Mouse (Mus musculus): Measurements from ENCODE around the gene Slc17a9. TPM values are rescaled to one million over a fixed set of nuclear protein-coding genes. Genes with fewer than 3 reads are reported as not detected.

The Slc17a9 gene
- polyA plus RNA-seq, 2 experiments = 2.2 to 3.4 TPM

DNA sequence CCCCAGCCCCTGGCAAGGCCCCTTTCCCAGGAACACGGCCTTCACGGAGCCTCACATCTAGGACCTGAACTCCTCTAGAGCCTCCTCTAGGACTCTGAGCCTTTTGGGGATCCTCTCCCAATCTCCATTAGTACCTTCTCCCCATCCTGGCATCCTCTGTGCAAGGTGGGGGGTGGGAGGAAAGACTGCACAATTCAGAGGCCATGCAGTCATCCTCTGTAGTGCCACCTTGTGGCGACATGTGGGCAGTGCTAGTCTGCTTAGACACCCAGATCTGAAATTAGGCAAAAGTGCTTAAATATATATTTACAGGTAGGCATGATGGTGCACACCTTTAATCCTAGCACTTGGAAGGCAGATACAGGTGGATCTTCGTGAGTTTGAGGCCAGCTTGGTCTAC is 66.6 kb downstream of the Slc17a9 start:
- Histone ChIP-seq H3K36me3 (ENCODE audit: control insufficient read depth, insufficient read depth, low read length) (no peaks in the 10 kb centered on the region), H3K4me1 (ENCODE audit: control insufficient read depth, insufficient read depth, low read length) (no peaks in the 10 kb centered on the region), H3K27ac (replicated peaks; ENCODE audit: low read depth, low read length) (no peak overlapping the region), H3K9me3 (ENCODE audit: control insufficient read depth, low read length) (no peaks in the 10 kb centered on the region), H3K4me3 (replicated peaks; ENCODE audit: low read length) (no peak overlapping the region), H3K4me2 (replicated peaks; ENCODE audit: low read depth, low read length, severe bottlenecking) (no peak overlapping the region), H3K9ac (ENCODE audit: low read depth, low read length, severe bottlenecking) (no peak overlapping the region), H3K27me3 (ENCODE audit: control insufficient read depth, insufficient read depth, low read length) (0 out of 2 replicates have a peak, but pooled peaks cover 16% of the 10 kb centered on the region)
- TF ChIP-seq POLR2A (IDR thresholded peaks at IDR 0.05; ENCODE audit: borderline replicate concordance, extremely low read depth, insufficient read depth, insufficient read length) = no peak
- 43% methylated on average over 4 of the region's 4 CpGs for WGBS
- ATAC-seq (ENCODE audit: low FRiP score, low read depth) (no peak), DNase-seq (ENCODE audit: low spot score) (peak; percentile 13)

Other genes with a start within 250 kb of the Slc17a9 start
- gene Ntsr1, start 225.3 kb upstream of the Slc17a9 start, polyA plus RNA-seq (2012; rRNA removed) = 0.52 and 0.77 TPM in 2 replicates
- 0.40 TPM in 2 replicates for gene Ntsr1, start 225.3 kb upstream of the Slc17a9 start, polyA plus RNA-seq (2014; fragmentation: Nextera tagmentation; extraction: Ambion mirVana)
- 46.6 and 52.2 TPM in 2 replicates for gene Mrgbp, start 144.0 kb upstream of the Slc17a9 start, polyA plus RNA-seq (2012; rRNA removed)
- gene Mrgbp, start 144.0 kb upstream of the Slc17a9 start, polyA plus RNA-seq (2014; fragmentation: Nextera tagmentation; extraction: Ambion mirVana) = 30.5 and 31.9 TPM in 2 replicates
- gene Ogfr, start 136.0 kb upstream of the Slc17a9 start, polyA plus RNA-seq (2012; rRNA removed) = 67.5 and 78.6 TPM in 2 replicates
- gene Ogfr, start 136.0 kb upstream of the Slc17a9 start, polyA plus RNA-seq (2014; fragmentation: Nextera tagmentation; extraction: Ambion mirVana) = 71.4 and 84.5 TPM in 2 replicates
- gene Col9a3, start 127.5 kb upstream of the Slc17a9 start, polyA plus RNA-seq (2012; rRNA removed) = 612 and 663 TPM in 2 replicates
- 334 and 360 TPM in 2 replicates for gene Col9a3, start 127.5 kb upstream of the Slc17a9 start, polyA plus RNA-seq (2014; fragmentation: Nextera tagmentation; extraction: Ambion mirVana)
- 1.8 and 2.0 TPM in 2 replicates for gene Tcfl5, start 82.6 kb upstream of the Slc17a9 start, polyA plus RNA-seq (2012; rRNA removed)
- gene Tcfl5, start 82.6 kb upstream of the Slc17a9 start, polyA plus RNA-seq (2014; fragmentation: Nextera tagmentation; extraction: Ambion mirVana) = 0.70 and 0.98 TPM in 2 replicates
- 28.9 and 39.7 TPM in 2 replicates for gene Dido1, start 15.3 kb upstream of the Slc17a9 start, polyA plus RNA-seq (2012; rRNA removed)
- 26.4 and 31.4 TPM in 2 replicates for gene Dido1, start 15.3 kb upstream of the Slc17a9 start, polyA plus RNA-seq (2014; fragmentation: Nextera tagmentation; extraction: Ambion mirVana)
- 58.9 and 64.0 TPM in 2 replicates for gene Gid8, start 15.1 kb upstream of the Slc17a9 start, polyA plus RNA-seq (2012; rRNA removed)
- 69.9 and 71.9 TPM in 2 replicates for gene Gid8, start 15.1 kb upstream of the Slc17a9 start, polyA plus RNA-seq (2014; fragmentation: Nextera tagmentation; extraction: Ambion mirVana)
- gene Bhlhe23, start 51.6 kb downstream of the Slc17a9 start, polyA plus RNA-seq (2012; rRNA removed) = not detected in 2 replicates
- not detected in 2 replicates for gene Bhlhe23, start 51.6 kb downstream of the Slc17a9 start, polyA plus RNA-seq (2014; fragmentation: Nextera tagmentation; extraction: Ambion mirVana)
- gene Ythdf1, start 195.7 kb downstream of the Slc17a9 start, polyA plus RNA-seq (2012; rRNA removed) = 66.3 and 85.7 TPM in 2 replicates
- gene Ythdf1, start 195.7 kb downstream of the Slc17a9 start, polyA plus RNA-seq (2014; fragmentation: Nextera tagmentation; extraction: Ambion mirVana) = 65.7 and 67.6 TPM in 2 replicates
- not detected in 2 replicates for gene Birc7, start 203.8 kb downstream of the Slc17a9 start, polyA plus RNA-seq (2012; rRNA removed)
- gene Birc7, start 203.8 kb downstream of the Slc17a9 start, polyA plus RNA-seq (2014; fragmentation: Nextera tagmentation; extraction: Ambion mirVana) = not detected in 2 replicates
- gene Nkain4, start 229.4 kb downstream of the Slc17a9 start, polyA plus RNA-seq (2012; rRNA removed) = 9.2 and 11.2 TPM in 2 replicates
- gene Nkain4, start 229.4 kb downstream of the Slc17a9 start, polyA plus RNA-seq (2014; fragmentation: Nextera tagmentation; extraction: Ambion mirVana) = 12.9 and 13.4 TPM in 2 replicates
- 161 and 169 TPM in 2 replicates for gene Arfgap1, start 242.0 kb downstream of the Slc17a9 start, polyA plus RNA-seq (2012; rRNA removed)
- gene Arfgap1, start 242.0 kb downstream of the Slc17a9 start, polyA plus RNA-seq (2014; fragmentation: Nextera tagmentation; extraction: Ambion mirVana) = 102 and 105 TPM in 2 replicates

Measured in limb, embryonic 14.5 days (tissue).